Mouse (Mus musculus): Measurements from ENCODE around the gene Tmem178b. TPM values are rescaled to one million over a fixed set of nuclear protein-coding genes. Genes with fewer than 3 reads are reported as not detected.

Tmem178b gene
- polyA plus RNA-seq, 1 experiment from 2014 or later = 10.5 TPM

DNA sequence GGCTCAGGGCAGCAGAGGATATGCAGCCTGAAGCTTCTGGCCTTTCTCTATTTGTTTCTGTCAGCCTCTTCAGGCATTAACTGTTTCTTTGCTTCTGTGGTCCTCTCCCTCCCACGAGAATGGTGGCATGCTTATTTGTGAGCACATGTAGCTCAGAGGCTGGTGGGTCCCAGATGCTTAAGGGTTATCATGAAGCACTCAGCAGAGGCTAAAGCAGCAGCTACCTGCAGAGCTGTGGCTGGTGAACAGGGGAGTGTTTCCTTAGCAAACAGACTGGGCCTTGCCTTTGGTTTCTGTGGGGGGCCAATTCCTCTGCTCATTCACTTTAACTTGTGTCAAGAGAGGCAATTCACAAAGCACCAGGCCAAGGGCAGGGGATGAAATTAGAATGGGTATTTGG, 203.0 kb downstream of the Tmem178b start:
- H3K27me3 ChIP-seq (ENCODE audit: control insufficient read depth, insufficient read depth, low read length) = no peaks in the 10 kb centered on the region
- ATAC-seq (ENCODE audit: low FRiP score) (no peak), DNase-seq (ENCODE audit: low spot score) (no peak)
- no peak overlapping the region for H3K4me2 ChIP-seq (replicated peaks; ENCODE audit: low read depth, low read length)
- H3K9me3 ChIP-seq (ENCODE audit: control insufficient read depth, low read length) = no peaks in the 10 kb centered on the region
- no peak overlapping the region for H3K4me3 ChIP-seq (ENCODE audit: low read depth, low read length)
- no peak overlapping the region for H3K9ac ChIP-seq (ENCODE audit: low read depth, low read length)
- WGBS = 21% methylated on average over 1 of the region's 1 CpGs
- no peaks in the 10 kb centered on the region for H3K4me1 ChIP-seq (replicated peaks; ENCODE audit: control insufficient read depth, insufficient read depth, low read length)
- H3K36me3 ChIP-seq (ENCODE audit: control insufficient read depth, insufficient read depth, low read length) = no peaks in the 10 kb centered on the region
- H3K27ac ChIP-seq (ENCODE audit: low read depth, low read length) = no peak overlapping the region

DNA sequence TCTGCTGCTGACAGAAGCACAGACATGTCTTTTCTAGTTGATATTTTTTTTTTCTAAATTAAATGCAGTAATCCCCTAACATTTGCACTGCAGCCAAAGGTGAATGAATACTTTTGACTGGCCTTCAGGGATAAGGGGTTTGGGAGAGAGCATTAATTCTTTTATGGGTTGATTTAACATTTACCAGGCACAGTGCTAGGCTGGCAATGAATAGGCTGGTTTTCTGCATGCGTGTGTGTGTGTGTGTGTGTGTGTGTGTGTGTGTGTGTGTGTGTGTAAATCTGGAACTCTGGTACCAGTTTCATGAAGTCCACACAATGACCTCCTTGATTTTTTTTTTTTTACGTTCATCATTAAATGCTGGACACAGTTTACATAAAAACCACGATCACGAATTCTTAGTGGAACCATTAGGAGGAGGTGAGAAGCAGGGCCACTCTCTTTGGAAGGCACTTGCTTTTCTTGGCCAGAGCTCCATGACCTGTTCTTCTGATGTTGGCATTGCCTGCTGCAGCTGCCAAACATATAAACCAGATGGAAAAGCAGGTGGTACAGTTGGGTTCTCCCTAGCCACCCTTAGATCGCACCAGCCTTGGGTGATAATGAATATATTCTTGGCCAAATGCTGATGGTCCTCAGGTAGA, 203.7 kb downstream of the Tmem178b start:
- Histone ChIP-seq H3K9me3 (ENCODE audit: control insufficient read depth, low read length) (no peaks in the 10 kb centered on the region), H3K36me3 (ENCODE audit: control insufficient read depth, insufficient read depth, low read length) (no peaks in the 10 kb centered on the region), H3K27ac (ENCODE audit: low read depth, low read length) (no peak overlapping the region), H3K9ac (ENCODE audit: low read depth, low read length) (no peak overlapping the region), H3K4me2 (replicated peaks; ENCODE audit: low read depth, low read length) (no peak overlapping the region), H3K4me1 (replicated peaks; ENCODE audit: control insufficient read depth, insufficient read depth, low read length) (no peaks in the 10 kb centered on the region), H3K4me3 (ENCODE audit: low read depth, low read length) (no peak overlapping the region), H3K27me3 (ENCODE audit: control insufficient read depth, insufficient read depth, low read length) (no peaks in the 10 kb centered on the region)
- no peak for DNase-seq (ENCODE audit: low spot score)
- WGBS = 92% methylated on average over 5 of the region's 5 CpGs
- ATAC-seq (ENCODE audit: low FRiP score) = no peak

DNA sequence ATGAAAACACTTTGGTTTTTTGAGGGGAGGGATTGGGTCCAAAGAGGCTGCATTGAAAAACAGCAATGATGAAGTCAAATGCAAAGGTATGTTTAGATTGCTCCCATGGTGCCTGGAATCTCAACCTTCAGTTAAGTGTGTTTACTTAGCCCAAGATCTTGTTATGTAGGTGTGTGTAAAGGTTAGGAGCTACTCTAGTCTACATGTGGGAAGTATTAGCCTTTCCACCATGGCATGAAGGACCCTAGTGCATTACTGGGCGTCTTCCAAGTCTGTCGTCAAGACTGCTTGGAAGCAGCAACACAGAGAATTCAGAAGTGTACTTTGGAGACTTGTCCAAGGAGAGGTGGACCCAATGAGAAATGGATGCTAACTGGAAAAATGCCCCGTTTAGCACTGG, 205.3 kb downstream of the Tmem178b start:
- ATAC-seq (ENCODE audit: low FRiP score) (no peak), DNase-seq (ENCODE audit: low spot score) (no peak)
- H3K4me1 ChIP-seq (replicated peaks; ENCODE audit: control insufficient read depth, insufficient read depth, low read length) = no peaks in the 10 kb centered on the region
- H3K4me2 ChIP-seq (replicated peaks; ENCODE audit: low read depth, low read length) = no peak overlapping the region
- H3K27ac ChIP-seq (ENCODE audit: low read depth, low read length) = no peak overlapping the region
- no peaks in the 10 kb centered on the region for H3K27me3 ChIP-seq (ENCODE audit: control insufficient read depth, insufficient read depth, low read length)
- no peaks in the 10 kb centered on the region for H3K36me3 ChIP-seq (ENCODE audit: control insufficient read depth, insufficient read depth, low read length)
- no peak overlapping the region for H3K9ac ChIP-seq (ENCODE audit: low read depth, low read length)
- no peak overlapping the region for H3K4me3 ChIP-seq (ENCODE audit: low read depth, low read length)
- no peaks in the 10 kb centered on the region for H3K9me3 ChIP-seq (ENCODE audit: control insufficient read depth, low read length)
- 81% methylated on average over 3 of the region's 3 CpGs for WGBS

DNA sequence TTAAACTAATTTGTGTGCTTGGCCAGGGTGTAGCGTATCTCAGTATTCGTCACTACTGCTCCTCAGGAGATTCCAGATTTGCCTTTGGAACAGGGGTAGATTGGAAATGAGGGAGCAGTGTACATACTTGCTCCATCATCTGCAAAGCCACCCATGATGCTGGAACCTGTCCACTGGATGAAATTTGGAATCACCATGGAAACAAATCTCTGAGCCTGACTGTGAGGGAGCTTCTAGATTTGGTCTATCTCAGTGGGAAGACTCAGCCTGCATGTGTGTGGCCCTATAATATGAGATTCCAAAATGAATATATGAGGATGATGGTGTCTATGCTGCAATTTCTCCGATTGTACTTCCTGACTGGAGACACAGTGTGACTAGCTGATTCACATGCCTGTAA, 210.7 kb downstream of the Tmem178b start:
- WGBS = 91% methylated on average over 3 of the region's 3 CpGs
- no peak for ATAC-seq (ENCODE audit: low FRiP score)
- Histone ChIP-seq H3K4me3 (ENCODE audit: low read depth, low read length) (no peak overlapping the region), H3K4me1 (replicated peaks; ENCODE audit: control insufficient read depth, insufficient read depth, low read length) (no peaks in the 10 kb centered on the region), H3K27ac (ENCODE audit: low read depth, low read length) (no peak overlapping the region), H3K9ac (ENCODE audit: low read depth, low read length) (no peak overlapping the region), H3K36me3 (ENCODE audit: control insufficient read depth, insufficient read depth, low read length) (no peaks in the 10 kb centered on the region), H3K9me3 (ENCODE audit: control insufficient read depth, low read length) (no peaks in the 10 kb centered on the region), H3K4me2 (replicated peaks; ENCODE audit: low read depth, low read length) (no peak overlapping the region), H3K27me3 (ENCODE audit: control insufficient read depth, insufficient read depth, low read length) (no peaks in the 10 kb centered on the region)
- no peak for DNase-seq (ENCODE audit: low spot score)

DNA sequence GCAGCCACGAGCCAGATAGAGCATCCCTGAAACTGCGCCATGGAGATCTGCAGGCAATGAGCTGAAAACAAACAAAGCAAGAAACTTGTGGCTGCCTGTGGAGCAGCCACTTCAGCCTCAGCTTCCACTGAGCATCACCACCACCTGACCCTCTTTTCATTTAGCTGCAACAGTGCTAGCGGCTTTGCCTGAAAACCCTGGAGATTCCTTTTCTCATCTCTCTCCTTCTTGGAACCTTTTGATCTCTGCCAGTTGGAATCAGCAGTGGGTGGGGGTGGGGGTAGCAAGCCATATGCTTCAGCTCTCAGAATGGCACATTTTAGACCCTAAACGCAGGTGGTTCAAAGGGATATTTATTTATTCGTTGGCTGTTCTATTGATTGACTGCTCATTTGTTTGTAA, 218.2 kb downstream of the Tmem178b start:
- Histone ChIP-seq H3K36me3 (ENCODE audit: control insufficient read depth, insufficient read depth, low read length) (no peaks in the 10 kb centered on the region), H3K27me3 (ENCODE audit: control insufficient read depth, insufficient read depth, low read length) (no peaks in the 10 kb centered on the region), H3K27ac (ENCODE audit: low read depth, low read length) (no peak overlapping the region), H3K4me1 (replicated peaks; ENCODE audit: control insufficient read depth, insufficient read depth, low read length) (no peaks in the 10 kb centered on the region), H3K4me3 (ENCODE audit: low read depth, low read length) (no peak overlapping the region), H3K4me2 (replicated peaks; ENCODE audit: low read depth, low read length) (no peak overlapping the region), H3K9me3 (ENCODE audit: control insufficient read depth, low read length) (no peaks in the 10 kb centered on the region), H3K9ac (ENCODE audit: low read depth, low read length) (no peak overlapping the region)
- WGBS = 31% methylated on average over 5 of the region's 5 CpGs
- ATAC-seq (ENCODE audit: low FRiP score) = no peak
- DNase-seq (ENCODE audit: low spot score) = no peak

DNA sequence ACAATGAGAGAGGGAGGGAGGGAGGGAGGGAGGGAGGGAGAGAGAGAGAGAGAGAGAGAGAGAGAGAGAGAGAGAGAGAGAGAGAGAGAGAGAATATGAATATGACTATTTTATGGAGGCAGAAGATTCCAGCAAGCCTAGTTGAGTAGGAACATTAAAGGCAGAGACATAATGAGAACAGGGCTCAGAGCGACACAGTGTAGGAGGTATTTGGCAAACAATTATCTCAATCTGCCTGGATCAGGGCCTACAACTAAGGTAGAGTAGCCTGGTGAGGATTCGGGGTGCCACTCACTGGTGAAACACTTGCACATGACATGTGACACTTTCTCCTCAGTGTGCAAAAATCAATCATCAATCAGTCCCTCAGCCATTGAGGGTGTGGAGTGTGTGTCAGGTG, 225.4 kb downstream of the Tmem178b start:
- Histone ChIP-seq H3K4me1 (replicated peaks; ENCODE audit: control insufficient read depth, insufficient read depth, low read length) (no peaks in the 10 kb centered on the region), H3K27me3 (ENCODE audit: control insufficient read depth, insufficient read depth, low read length) (no peaks in the 10 kb centered on the region), H3K27ac (ENCODE audit: low read depth, low read length) (no peak overlapping the region), H3K4me2 (replicated peaks; ENCODE audit: low read depth, low read length) (no peak overlapping the region), H3K36me3 (ENCODE audit: control insufficient read depth, insufficient read depth, low read length) (no peaks in the 10 kb centered on the region), H3K9ac (ENCODE audit: low read depth, low read length) (no peak overlapping the region), H3K4me3 (ENCODE audit: low read depth, low read length) (no peak overlapping the region), H3K9me3 (ENCODE audit: control insufficient read depth, low read length) (no peaks in the 10 kb centered on the region)
- WGBS = 84% methylated on average over 2 of the region's 2 CpGs
- DNase-seq (ENCODE audit: low spot score) = no peak
- no peak for ATAC-seq (ENCODE audit: low FRiP score)

DNA sequence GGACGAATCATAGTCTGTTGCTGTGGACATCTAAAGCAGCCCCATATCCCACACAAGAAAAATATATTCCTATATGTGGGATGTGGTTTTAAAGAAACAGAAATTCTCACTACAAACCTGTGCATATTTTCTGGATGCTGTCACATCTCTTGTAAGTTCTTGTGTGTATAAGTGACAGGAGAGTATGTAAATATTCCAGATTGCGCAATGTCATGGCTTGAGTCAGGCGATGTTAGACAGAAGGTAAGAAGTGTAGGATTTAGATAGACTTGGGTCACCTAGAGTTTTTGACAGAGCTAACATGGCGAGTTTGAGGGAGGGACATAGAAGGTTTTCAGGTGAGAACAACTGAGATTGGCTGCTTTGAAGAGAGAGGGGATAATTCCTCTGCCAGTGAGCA, 228.7 kb downstream of the Tmem178b start:
- Histone ChIP-seq H3K36me3 (ENCODE audit: control insufficient read depth, insufficient read depth, low read length) (no peaks in the 10 kb centered on the region), H3K9me3 (ENCODE audit: control insufficient read depth, low read length) (no peaks in the 10 kb centered on the region), H3K27me3 (ENCODE audit: control insufficient read depth, insufficient read depth, low read length) (no peaks in the 10 kb centered on the region), H3K4me1 (replicated peaks; ENCODE audit: control insufficient read depth, insufficient read depth, low read length) (no peaks in the 10 kb centered on the region), H3K9ac (ENCODE audit: low read depth, low read length) (no peak overlapping the region), H3K4me2 (replicated peaks; ENCODE audit: low read depth, low read length) (no peak overlapping the region), H3K27ac (ENCODE audit: low read depth, low read length) (no peak overlapping the region), H3K4me3 (ENCODE audit: low read depth, low read length) (no peak overlapping the region)
- ATAC-seq (ENCODE audit: low FRiP score) (no peak), DNase-seq (ENCODE audit: low spot score) (no peak)
- WGBS = 87% methylated on average over 4 of the region's 4 CpGs

DNA sequence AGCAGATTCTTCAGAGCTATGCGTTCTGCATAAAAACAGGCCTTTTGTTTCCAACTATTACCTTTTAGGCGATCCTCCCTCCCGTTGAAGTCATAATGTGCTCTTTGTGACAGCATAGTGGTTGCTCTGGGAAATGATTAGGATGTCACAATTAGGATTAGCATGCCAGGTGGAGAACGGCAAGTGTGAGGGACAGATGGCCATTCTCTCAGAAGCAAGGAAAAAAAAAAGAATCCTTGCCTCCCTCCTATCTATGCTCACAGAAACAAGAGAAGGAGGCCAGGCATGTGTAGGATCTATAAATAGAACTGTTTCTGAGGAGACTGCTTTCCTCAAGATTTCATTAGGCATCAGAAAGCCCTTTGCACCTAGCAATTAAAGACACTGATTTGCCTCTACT, 229.8 kb downstream of the Tmem178b start:
- WGBS = 62% methylated on average over 4 of the region's 4 CpGs
- DNase-seq (ENCODE audit: low spot score) (no peak), ATAC-seq (ENCODE audit: low FRiP score) (no peak)
- Histone ChIP-seq H3K4me1 (replicated peaks; ENCODE audit: control insufficient read depth, insufficient read depth, low read length) (no peaks in the 10 kb centered on the region), H3K4me3 (ENCODE audit: low read depth, low read length) (no peak overlapping the region), H3K27ac (ENCODE audit: low read depth, low read length) (no peak overlapping the region), H3K36me3 (ENCODE audit: control insufficient read depth, insufficient read depth, low read length) (no peaks in the 10 kb centered on the region), H3K9ac (ENCODE audit: low read depth, low read length) (no peak overlapping the region), H3K4me2 (replicated peaks; ENCODE audit: low read depth, low read length) (no peak overlapping the region), H3K27me3 (ENCODE audit: control insufficient read depth, insufficient read depth, low read length) (no peaks in the 10 kb centered on the region), H3K9me3 (ENCODE audit: control insufficient read depth, low read length) (no peaks in the 10 kb centered on the region)

DNA sequence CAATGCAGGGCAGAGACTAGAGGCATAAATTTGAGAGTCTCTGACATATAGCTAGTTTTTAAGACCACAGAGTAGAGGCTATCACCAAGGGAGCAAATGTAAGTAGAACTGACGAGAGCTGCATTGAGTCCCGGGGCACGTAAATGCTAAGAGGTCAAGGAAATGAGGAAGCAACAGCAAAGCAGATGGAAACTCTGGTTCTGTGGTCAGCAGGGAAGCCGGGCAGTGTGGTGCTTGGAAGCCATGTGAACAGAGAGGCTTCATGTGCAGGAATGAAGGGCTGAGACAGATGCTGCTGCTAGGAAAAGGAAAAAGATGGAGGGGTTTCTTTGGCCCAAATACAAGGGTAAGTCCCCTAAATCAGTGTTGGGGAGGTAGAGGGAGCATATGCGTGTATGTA, 237.0 kb downstream of the Tmem178b start:
- no peak for ATAC-seq (ENCODE audit: low FRiP score)

More for the DNA sequence above, 237.0 kb downstream of the Tmem178b start:
- WGBS = 78% methylated on average over 5 of the region's 5 CpGs
- H3K4me2 ChIP-seq (replicated peaks; ENCODE audit: low read depth, low read length) = no peak overlapping the region
- no peak for DNase-seq (ENCODE audit: low spot score)
- no peaks in the 10 kb centered on the region for H3K36me3 ChIP-seq (ENCODE audit: control insufficient read depth, insufficient read depth, low read length)
- H3K27me3 ChIP-seq (ENCODE audit: control insufficient read depth, insufficient read depth, low read length) = no peaks in the 10 kb centered on the region
- no peak overlapping the region for H3K4me3 ChIP-seq (ENCODE audit: low read depth, low read length)
- H3K27ac ChIP-seq (ENCODE audit: low read depth, low read length) = no peak overlapping the region
- H3K9me3 ChIP-seq (ENCODE audit: control insufficient read depth, low read length) = no peaks in the 10 kb centered on the region
- no peak overlapping the region for H3K9ac ChIP-seq (ENCODE audit: low read depth, low read length)
- no peaks in the 10 kb centered on the region for H3K4me1 ChIP-seq (replicated peaks; ENCODE audit: control insufficient read depth, insufficient read depth, low read length)

Measured in hindbrain, embryonic 11.5 days (tissue).